Mouse (Mus musculus): Measurements from ENCODE around the gene Cspg4. TPM values are rescaled to one million over a fixed set of nuclear protein-coding genes. Genes with fewer than 3 reads are reported as not detected.
"Not testable (repeated sequence)": the region's sequence is repeated elsewhere in the genome, so short reads cannot be mapped to it uniquely, and the experiment has no call there.

Gene Cspg4
- polyA plus RNA-seq, 1 experiment from 2014 or later: 8.1 TPM

DNA sequence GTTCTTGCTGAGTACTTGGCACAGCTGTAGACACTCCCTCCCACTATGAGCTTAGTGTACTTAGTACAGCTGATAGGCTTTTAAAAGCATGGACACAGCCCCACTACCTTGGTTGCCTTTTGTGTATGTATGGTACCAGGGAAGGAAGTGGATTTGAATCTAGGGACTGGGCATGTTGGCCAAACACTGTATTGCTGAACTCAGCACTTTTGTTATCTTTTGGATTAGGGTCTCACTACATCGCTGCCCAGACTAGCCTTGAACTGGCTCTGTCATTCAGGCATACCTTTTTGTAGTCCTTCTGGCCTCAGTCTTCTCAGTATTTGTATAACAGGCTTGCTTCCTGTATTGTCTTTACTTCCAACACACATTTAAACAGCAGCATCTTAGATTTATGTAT lies 65.7 kb downstream of the Cspg4 start:
- Histone ChIP-seq H3K27ac (replicated peaks) (no peak overlapping the region), H3K4me2 (no peak overlapping the region), H3K36me3 (no peaks in the 10 kb centered on the region), H3K9me3 (no peaks in the 10 kb centered on the region), H3K4me3 (no peak overlapping the region), H3K9ac (no peak overlapping the region), H3K4me1 (replicated peaks) (peaks cover 27% of the 10 kb centered on the region), H3K27me3 (peaks cover 17% of the 10 kb centered on the region; the same call in 1 of the 2 replicates)
- no peak for ATAC-seq (ENCODE audit: low FRiP score, low read depth)
- WGBS: 81% methylated on average over 1 of the region's 1 CpGs

DNA sequence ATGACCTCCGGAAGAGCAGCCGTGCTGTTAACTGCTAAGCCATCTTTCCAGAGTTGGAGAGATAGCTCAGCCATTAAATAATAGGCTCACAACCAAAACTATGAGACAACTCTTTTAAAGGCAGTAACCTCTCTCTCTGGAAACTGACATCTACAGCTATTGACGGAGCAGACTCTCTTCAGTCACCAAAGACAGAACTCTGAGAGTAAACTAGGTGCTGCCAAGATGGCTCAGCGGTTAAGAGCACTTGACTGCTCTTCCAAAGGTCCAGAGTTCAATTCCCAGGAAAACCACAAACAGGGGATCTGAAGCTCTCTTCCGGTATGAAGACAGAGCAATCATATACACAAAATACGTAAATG lies 72.0 kb downstream of the Cspg4 start:
- ATAC-seq (ENCODE audit: low FRiP score, low read depth): peak; percentile 6; the same call in 1 of the 2 replicates

DNA sequence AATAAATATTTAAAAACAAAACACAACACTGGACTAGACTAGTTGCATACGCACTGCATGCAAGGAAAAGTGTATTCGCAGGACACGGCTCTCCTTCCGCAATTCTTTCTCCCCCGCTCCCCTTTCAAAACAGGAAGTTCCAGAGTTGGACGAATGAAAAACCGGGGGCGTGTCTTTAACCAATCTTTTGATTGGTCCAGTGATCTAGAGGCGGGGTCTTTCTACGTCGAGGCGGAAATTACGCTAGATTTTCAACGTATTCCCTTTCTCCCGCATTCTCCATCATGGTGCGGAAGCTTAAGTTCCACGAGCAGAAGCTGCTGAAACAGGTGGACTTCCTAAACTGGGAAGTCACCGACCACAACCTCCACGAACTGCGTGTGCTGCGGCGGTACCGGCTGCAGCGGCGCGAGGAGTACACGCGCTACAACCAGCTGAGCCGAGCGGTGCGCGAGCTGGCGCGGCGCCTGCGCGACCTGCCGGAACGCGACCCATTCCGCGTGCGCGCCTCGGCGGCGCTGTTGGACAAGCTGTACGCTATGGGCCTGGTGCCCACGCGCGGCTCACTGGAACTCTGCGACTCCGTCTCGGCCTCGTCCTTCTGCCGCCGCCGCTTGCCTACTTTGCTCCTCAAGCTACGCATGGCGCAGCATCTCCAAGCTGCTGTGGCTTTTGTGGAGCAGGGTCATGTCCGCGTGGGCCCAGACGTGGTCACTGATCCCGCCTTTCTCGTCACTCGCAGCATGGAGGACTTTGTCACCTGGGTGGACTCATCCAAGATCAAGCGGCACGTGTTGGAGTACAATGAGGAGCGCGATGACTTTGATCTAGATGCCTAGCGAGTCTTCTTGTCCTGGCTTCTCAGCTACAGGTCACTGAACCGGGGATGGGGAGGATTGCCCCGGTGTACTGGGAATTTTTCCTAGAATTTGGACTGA lies 72.7 kb downstream of the Cspg4 start, which contains the start of gene Imp3:
Gene Imp3, plus strand, starts transcription at position 253 of the 938 bp plus-strand sequence.
- WGBS: under 1% methylated on average over 73 of the region's 73 CpGs
- Histone ChIP-seq H3K4me1 (replicated peaks) (peaks cover 24% of the 10 kb centered on the region), H3K4me3 (peak within 1 kb of the TSS; percentile 82), H3K4me2 (peak within 1 kb of the TSS; percentile 78), H3K27ac (replicated peaks) (peak within 1 kb of the TSS; percentile 93), H3K9me3 (no peaks in the 10 kb centered on the region), H3K9ac (peak within 1 kb of the TSS; percentile 86), H3K36me3 (no peaks in the 10 kb centered on the region), H3K27me3 (no peaks in the 10 kb centered on the region)
- ATAC-seq (ENCODE audit: low FRiP score, low read depth): peak; percentile 96

More for the DNA sequence above, 72.0 kb downstream of the Cspg4 start:
- Histone ChIP-seq H3K9ac (peak overlapping the region; percentile 39; the same call in 1 of the 2 replicates), H3K36me3 (no peaks in the 10 kb centered on the region), H3K27me3 (no peaks in the 10 kb centered on the region), H3K4me2 (peak overlapping the region; percentile 78), H3K4me1 (replicated peaks) (peaks cover 24% of the 10 kb centered on the region), H3K27ac (replicated peaks) (peak overlapping the region; percentile 66), H3K9me3 (no peaks in the 10 kb centered on the region), H3K4me3 (peak overlapping the region; percentile 82)
- 19% methylated on average over 6 of the region's 6 CpGs for WGBS

DNA sequence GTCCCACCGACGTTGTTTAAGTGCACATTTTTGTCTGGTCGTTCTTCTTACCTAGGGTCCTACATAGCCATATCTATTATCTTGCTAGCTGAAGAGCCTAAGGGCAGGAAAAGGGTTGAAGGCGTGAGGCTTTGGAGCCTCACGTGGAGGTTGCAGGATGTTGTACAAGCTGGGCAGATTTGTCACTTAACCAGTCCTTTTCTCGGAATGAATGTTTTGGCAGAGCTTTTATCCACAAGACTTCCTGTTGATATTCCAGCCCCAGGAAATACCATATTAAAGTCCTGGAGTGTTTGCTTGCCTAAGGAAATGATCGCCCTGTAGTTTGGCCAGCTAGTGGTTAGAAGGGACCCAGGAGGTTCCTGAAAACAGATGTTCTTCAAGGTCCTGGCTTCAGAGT lies 73.5 kb downstream of the Cspg4 start:
- Histone ChIP-seq H3K4me3 (peak overlapping the region; percentile 82), H3K9ac (peak overlapping the region; percentile 86), H3K27me3 (no peaks in the 10 kb centered on the region), H3K9me3 (no peaks in the 10 kb centered on the region), H3K36me3 (no peaks in the 10 kb centered on the region), H3K4me1 (replicated peaks) (peaks cover 24% of the 10 kb centered on the region), H3K27ac (replicated peaks) (peak overlapping the region; percentile 93), H3K4me2 (peak overlapping the region; percentile 78)
- no peak for ATAC-seq (ENCODE audit: low FRiP score, low read depth)
- 4% methylated on average over 7 of the region's 7 CpGs for WGBS

DNA sequence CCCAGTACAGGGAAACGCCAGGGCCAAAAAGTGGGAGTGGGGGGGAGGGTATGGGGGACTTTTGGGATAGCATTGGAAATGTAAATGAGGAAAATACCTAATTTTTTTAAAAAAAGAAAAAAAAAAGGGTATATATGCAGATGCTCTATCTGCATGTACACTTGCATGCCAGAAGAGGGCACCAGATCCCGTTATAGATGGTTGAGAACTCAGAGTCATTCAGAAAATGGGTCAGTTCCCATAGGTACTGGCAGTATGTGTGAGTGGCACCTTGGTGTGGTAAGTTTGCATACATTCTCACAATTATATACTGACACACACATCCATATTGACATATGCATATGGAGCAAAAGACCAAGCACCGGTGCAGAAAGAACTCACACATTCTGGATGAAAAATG lies 82.6 kb downstream of the Cspg4 start:
- H3K9ac ChIP-seq; H3K4me3 ChIP-seq; H3K9me3 ChIP-seq; H3K36me3 ChIP-seq; H3K4me2 ChIP-seq; ATAC-seq (ENCODE audit: low FRiP score, low read depth); H3K27ac ChIP-seq (replicated peaks); H3K27me3 ChIP-seq: not testable (repeated sequence)
- H3K4me1 ChIP-seq (replicated peaks): peaks cover 12% of the 10 kb centered on the region
- WGBS: 30% methylated on average over 3 of the region's 3 CpGs

DNA sequence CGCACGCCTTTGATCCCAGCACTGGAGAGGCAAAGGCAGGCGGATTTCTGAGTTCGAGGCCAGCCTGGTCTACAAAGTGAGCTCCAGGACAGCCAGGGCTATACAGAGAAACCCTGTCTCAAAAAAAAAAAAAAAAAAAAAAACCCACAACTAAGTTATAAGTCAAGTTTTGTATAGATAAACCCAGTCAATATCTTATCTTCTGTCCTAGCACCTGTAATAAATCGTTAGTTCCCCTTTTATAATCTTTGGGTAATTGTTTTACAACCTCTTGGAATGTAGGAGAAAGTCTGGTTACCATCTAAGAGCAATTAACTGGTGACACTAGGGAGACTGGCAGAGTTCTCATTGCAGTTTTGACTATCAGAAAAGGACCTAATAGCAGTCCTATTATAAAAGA lies 83.9 kb downstream of the Cspg4 start:
- not testable (repeated sequence) for H3K9me3 ChIP-seq; H3K36me3 ChIP-seq; H3K9ac ChIP-seq; H3K4me3 ChIP-seq; H3K4me2 ChIP-seq; ATAC-seq (ENCODE audit: low FRiP score, low read depth); H3K27ac ChIP-seq (replicated peaks); H3K27me3 ChIP-seq
- 92% methylated on average over 5 of the region's 5 CpGs for WGBS
- peaks cover 12% of the 10 kb centered on the region for H3K4me1 ChIP-seq (replicated peaks)

Other genes starting within 250 kb of the Cspg4 start
- 71.8 and 93.4 TPM in 2 replicates for gene Lingo1, start 68.6 kb upstream of the Cspg4 start, polyA plus RNA-seq (2015; fragmentation: Nextera tagmentation; extraction: Ambion mirVana)
- gene Odf3l1, start 354 bp upstream of the Cspg4 start, polyA plus RNA-seq (2015; fragmentation: Nextera tagmentation; extraction: Ambion mirVana): 0.12 TPM in 1 of 2 replicates, not detected in the other
- gene Snx33, start 63.3 kb downstream of the Cspg4 start, polyA plus RNA-seq (2015; fragmentation: Nextera tagmentation; extraction: Ambion mirVana): 2.8 and 3.1 TPM in 2 replicates
- gene Imp3, start 72.4 kb downstream of the Cspg4 start, polyA plus RNA-seq (2015; fragmentation: Nextera tagmentation; extraction: Ambion mirVana): 70.5 and 70.7 TPM in 2 replicates
- gene Snupn, start 85.8 kb downstream of the Cspg4 start, polyA plus RNA-seq (2015; fragmentation: Nextera tagmentation; extraction: Ambion mirVana): 27.6 and 27.8 TPM in 2 replicates
- 25.4 and 30.1 TPM in 2 replicates for gene Ptpn9, start 129.9 kb downstream of the Cspg4 start, polyA plus RNA-seq (2015; fragmentation: Nextera tagmentation; extraction: Ambion mirVana)
- 22.5 and 23.2 TPM in 2 replicates for gene Sin3a, start 207.0 kb downstream of the Cspg4 start, polyA plus RNA-seq (2015; fragmentation: Nextera tagmentation; extraction: Ambion mirVana)

Data from hindbrain, embryonic 15.5 days (tissue).